Mouse (Mus musculus) limb, embryonic 15.5 days (tissue): ENCODE results near the gene Hhat. TPM values are rescaled to one million over a fixed set of nuclear protein-coding genes. Genes with fewer than 3 reads are reported as not detected.

Experiments used
- ATAC-seq: fragments of 200-750 bp; cut with Nextera tagmentation; 2 replicates; pipeline ENCODE4 v1.8.0; 2017; ENCODE audit warnings: low read depth, moderate TSS enrichment; ENCODE audit not compliant: insufficient number of reproducible peaks, low FRiP score, low TSS enrichment
- H3K27ac ChIP-seq: fragments of 300-500 bp; sonication (generic); 2 replicates; pipeline ENCODE4 v1.5.1; 2015; ENCODE audit warnings: moderate library complexity, mild to moderate bottlenecking, inconsistent platforms
- H3K27me3 ChIP-seq: fragments of 300-500 bp; sonication (generic); 2 replicates; pipeline ENCODE4 v1.6.1; 2015; ENCODE audit warnings: inconsistent platforms
- H3K36me3 ChIP-seq: fragments of 300-500 bp; sonication (generic); 2 replicates; pipeline ENCODE4 v1.6.1; 2015; ENCODE audit warnings: inconsistent platforms
- H3K4me1 ChIP-seq: fragments of 300-500 bp; sonication (generic); 2 replicates; pipeline ENCODE4 v1.6.1; 2015; ENCODE audit warnings: inconsistent platforms
- H3K4me2 ChIP-seq: fragments of 300-500 bp; sonication (generic); 2 replicates; pipeline ENCODE4 v1.6.1; 2015; ENCODE audit warnings: mild to moderate bottlenecking, inconsistent platforms
- H3K4me3 ChIP-seq: fragments of 300-500 bp; sonication (generic); 2 replicates; pipeline ENCODE4 v1.5.1; 2015; ENCODE audit warnings: mild to moderate bottlenecking, inconsistent platforms
- H3K9ac ChIP-seq: fragments of 300-500 bp; sonication (generic); 2 replicates; pipeline ENCODE4 v1.6.1; 2015; ENCODE audit warnings: inconsistent platforms
- H3K9me3 ChIP-seq: fragments of 300-500 bp; sonication (generic); 2 replicates; pipeline ENCODE4 v1.6.1; 2016; ENCODE audit warnings: inconsistent platforms
- WGBS: fragments of 180-500 bp; shearing (Covaris S2); methylation state at CpG from one replicate; pipeline ENCODE4 v1.1.7; 2015; 5-methylcytosine and 5-hydroxymethylcytosine counted together
- polyA plus RNA-seq: library from polyadenylated mRNA; unstranded; fragments of >200 nt; fragmentation: Nextera tagmentation; extraction: Ambion mirVana; gene quantifications from 2 replicates; pipeline ENCODE4 v1.2.1, GENCODE M21; 2015

Gene Hhat
- polyA plus RNA-seq, 1 experiment from 2014 or later = 11.5 TPM

DNA sequence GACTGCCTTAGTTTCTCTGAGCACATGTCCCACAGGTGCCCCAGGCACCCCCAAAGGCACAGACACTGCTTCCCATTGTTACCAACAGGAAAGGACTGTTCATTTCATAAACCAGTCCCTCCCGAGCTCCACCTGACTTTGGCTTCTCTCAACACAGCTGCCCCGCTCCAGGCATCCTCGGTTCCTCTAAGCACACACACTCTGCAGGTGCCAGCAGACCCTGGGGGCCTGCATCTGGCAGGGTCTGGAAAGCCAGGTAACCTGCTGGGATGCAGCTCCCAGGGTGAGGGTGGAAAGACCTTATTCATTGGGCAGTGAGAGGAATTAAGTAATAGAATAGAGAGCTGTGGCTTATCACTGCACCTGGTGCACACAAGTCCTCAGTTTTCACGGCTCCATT, 107.4 kb downstream of the Hhat start:
- ATAC-seq = no peak
- Histone ChIP-seq H3K4me2 (no peak overlapping the region), H3K9ac (no peak overlapping the region), H3K27ac (no peak overlapping the region), H3K4me3 (no peak overlapping the region), H3K4me1 (no peaks in the 10 kb centered on the region), H3K36me3 (0 out of 2 replicates have a peak, but pooled peaks cover 2% of the 10 kb centered on the region), H3K27me3 (no peaks in the 10 kb centered on the region), H3K9me3 (no peaks in the 10 kb centered on the region)
- WGBS = 16% methylated on average over 4 of the region's 4 CpGs

DNA sequence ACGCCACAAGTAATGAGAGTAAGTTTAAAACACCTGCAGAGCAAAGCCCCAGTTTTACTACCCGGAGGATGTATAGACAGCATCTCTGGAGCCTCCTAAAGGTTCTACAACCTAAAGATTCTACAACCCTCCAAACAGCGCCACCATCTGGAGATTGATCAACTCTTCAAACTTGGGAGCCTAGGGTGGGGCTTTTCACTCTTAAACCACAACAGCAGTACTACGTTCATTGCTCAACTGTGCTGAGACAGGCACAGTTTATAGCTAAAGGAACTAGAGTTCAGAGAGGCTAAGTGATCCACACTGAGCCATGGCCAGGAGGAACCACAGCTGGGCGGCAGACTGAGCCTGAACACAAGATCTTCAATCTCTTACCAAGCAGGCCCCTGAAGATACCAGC, 107.9 kb downstream of the Hhat start:
- Histone ChIP-seq H3K36me3 (0 out of 2 replicates have a peak, but pooled peaks cover 2% of the 10 kb centered on the region), H3K9ac (no peak overlapping the region), H3K4me3 (no peak overlapping the region), H3K9me3 (no peaks in the 10 kb centered on the region), H3K4me2 (no peak overlapping the region), H3K27me3 (no peaks in the 10 kb centered on the region), H3K27ac (no peak overlapping the region), H3K4me1 (no peaks in the 10 kb centered on the region)
- ATAC-seq = no peak
- 61% methylated on average over 5 of the region's 5 CpGs for WGBS

DNA sequence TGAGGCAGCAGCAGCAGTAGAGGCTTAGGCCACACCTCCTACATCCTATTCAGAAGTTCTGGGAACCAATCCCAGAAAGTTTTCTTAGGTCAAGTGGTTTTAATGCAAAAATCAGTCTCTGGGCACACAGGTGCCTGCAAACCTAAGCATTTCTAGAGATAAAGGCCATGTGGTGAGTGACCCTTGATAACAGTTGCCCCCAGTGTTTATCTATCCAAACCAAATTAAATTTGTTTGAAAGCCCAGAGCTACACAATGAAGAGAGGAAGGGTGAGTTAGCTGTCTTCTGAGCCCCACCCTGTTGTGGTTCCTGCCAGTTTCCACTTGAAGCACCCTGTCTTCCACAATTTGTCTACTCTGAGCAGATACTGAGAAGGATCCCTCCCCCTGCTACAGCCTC, 109.4 kb downstream of the Hhat start:
- Histone ChIP-seq H3K9me3 (no peaks in the 10 kb centered on the region), H3K4me3 (no peak overlapping the region), H3K4me2 (no peak overlapping the region), H3K27me3 (no peaks in the 10 kb centered on the region), H3K36me3 (0 out of 2 replicates have a peak, but pooled peaks cover 2% of the 10 kb centered on the region), H3K9ac (no peak overlapping the region), H3K27ac (no peak overlapping the region), H3K4me1 (no peaks in the 10 kb centered on the region)
- no peak for ATAC-seq

DNA sequence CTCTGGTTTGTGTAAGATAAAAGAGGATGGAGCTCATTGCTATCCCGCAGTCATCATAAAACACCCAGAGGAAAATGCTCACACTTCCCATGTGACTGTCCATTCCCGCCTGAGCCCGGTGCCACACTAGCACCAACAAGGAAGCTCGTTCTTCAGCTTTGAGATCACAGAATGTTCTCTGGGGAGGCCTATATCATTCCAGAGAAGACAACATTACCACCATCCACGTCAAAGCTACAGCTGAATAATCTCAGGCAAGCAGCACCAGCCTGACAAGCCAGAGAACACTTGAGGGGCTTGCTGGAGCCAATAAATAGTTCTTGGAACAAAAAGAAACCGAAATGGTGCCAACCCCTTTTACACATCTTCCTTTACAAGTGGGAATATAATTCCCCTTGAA, 113.6 kb downstream of the Hhat start:
- Histone ChIP-seq H3K9ac (no peak overlapping the region), H3K4me3 (no peak overlapping the region), H3K27me3 (no peaks in the 10 kb centered on the region), H3K4me1 (no peaks in the 10 kb centered on the region), H3K9me3 (no peaks in the 10 kb centered on the region), H3K4me2 (no peak overlapping the region), H3K36me3 (0 out of 2 replicates have a peak, but pooled peaks cover 2% of the 10 kb centered on the region), H3K27ac (no peak overlapping the region)
- WGBS = 68% methylated on average over 6 of the region's 6 CpGs
- ATAC-seq = no peak

DNA sequence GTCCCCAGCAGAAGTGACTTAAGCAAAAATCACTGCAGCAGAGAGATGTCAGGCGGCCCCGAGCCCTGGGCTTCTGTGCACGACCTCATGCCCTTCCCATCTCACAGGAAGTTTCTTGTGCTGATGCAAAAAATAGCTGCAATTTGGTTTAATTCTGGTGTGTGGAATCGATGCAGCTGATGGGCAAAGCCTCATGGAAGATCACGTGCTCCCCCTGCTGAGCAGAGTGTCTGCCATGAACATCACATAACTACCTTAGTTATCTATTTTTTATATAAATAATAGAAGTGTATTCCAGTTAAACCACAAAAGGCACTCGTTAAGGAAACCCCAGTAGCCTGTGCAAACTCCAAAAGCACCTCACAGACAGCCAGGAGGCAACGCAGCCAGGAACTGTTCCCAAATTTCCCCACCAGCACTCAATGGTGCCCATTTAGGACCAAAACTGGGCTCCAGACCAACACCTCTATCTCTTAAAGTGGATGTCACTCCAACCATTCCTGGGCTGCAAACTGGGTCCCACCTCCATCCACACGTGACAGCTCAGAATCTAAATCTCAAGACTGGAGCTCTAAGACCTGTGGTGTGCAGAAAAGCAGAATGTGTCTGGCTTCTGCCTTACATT, 118.9 kb downstream of the Hhat start:
- ATAC-seq = no peak
- H3K4me2 ChIP-seq = no peak overlapping the region
- no peak overlapping the region for H3K9ac ChIP-seq
- H3K4me1 ChIP-seq = 0 out of 2 replicates have a peak, but pooled peaks cover 6% of the 10 kb centered on the region
- H3K36me3 ChIP-seq = no peaks in the 10 kb centered on the region
- 62% methylated on average over 8 of the region's 8 CpGs for WGBS
- no peaks in the 10 kb centered on the region for H3K27me3 ChIP-seq
- H3K27ac ChIP-seq = no peak overlapping the region
- H3K4me3 ChIP-seq = no peak overlapping the region
- no peaks in the 10 kb centered on the region for H3K9me3 ChIP-seq

DNA sequence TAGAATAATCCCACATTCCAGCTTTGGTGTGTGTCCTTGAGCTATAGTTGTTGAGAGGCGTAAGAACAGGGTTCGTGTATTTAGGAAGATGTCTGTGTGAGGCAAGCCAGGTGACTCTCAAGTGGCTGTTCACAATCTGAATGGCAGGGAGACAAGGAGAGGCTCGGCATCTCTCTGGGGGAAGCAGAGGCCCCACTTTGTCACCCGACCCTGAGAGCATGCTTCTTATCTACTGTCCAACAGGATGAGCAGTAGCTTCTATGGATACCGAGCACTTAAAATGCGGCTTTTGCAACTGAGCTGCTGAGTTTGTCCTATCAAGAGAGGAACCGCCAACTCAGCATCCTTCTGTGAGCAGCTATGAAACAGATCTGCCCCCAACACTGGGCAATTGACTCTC, 120.4 kb downstream of the Hhat start:
- Histone ChIP-seq H3K4me1 (0 out of 2 replicates have a peak, but pooled peaks cover 6% of the 10 kb centered on the region), H3K9ac (no peak overlapping the region), H3K27me3 (no peaks in the 10 kb centered on the region), H3K9me3 (no peaks in the 10 kb centered on the region), H3K4me3 (no peak overlapping the region), H3K36me3 (no peaks in the 10 kb centered on the region), H3K4me2 (no peak overlapping the region), H3K27ac (no peak overlapping the region)
- WGBS = 77% methylated on average over 7 of the region's 7 CpGs
- no peak for ATAC-seq

DNA sequence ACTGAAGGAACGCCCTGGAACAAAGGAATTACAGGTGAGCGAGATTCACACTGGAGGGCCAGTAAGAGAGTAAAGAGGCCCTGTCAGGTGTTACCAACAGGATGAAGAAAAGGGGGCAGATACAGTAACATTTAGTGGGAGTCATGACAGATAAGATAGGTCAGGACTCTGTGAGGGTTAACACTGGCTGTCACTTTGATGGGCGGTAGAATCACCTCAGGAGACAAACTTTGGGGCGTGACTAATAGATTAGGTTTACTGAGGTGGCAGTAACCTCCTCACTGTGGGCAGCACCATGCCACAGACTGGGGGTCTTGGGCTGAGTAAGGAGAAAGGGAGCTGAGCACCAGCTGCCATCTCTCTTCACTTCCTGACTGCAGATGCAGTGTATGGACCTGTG, 121.0 kb downstream of the Hhat start:
- Histone ChIP-seq H3K4me1 (0 out of 2 replicates have a peak, but pooled peaks cover 6% of the 10 kb centered on the region), H3K4me3 (no peak overlapping the region), H3K9ac (no peak overlapping the region), H3K36me3 (no peaks in the 10 kb centered on the region), H3K27ac (no peak overlapping the region), H3K27me3 (no peaks in the 10 kb centered on the region), H3K4me2 (no peak overlapping the region), H3K9me3 (no peaks in the 10 kb centered on the region)
- no peak for ATAC-seq
- WGBS = 82% methylated on average over 4 of the region's 4 CpGs

DNA sequence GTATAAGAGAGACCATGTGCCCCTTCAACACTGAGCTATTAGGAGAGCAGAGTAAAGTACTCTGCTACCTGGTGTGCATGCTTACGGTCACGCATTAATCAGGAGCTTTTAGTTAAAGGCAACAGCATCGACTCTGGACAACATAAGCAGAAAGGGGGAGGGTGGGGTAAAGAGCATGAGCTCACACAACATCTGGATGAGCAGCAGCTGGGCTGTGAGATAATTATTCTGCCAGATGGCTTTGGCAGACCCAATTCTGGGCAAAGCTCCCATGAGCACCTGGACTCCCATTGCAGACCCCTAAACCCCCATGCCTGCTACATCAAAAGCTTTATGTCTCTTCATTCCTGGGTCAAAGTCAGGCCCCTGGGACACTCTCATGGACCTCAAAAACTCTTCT, 121.8 kb downstream of the Hhat start:
- no peak overlapping the region for H3K27ac ChIP-seq
- H3K4me1 ChIP-seq = 0 out of 2 replicates have a peak, but pooled peaks cover 6% of the 10 kb centered on the region
- no peak overlapping the region for H3K9ac ChIP-seq
- 29% methylated on average over 3 of the region's 3 CpGs for WGBS
- no peak overlapping the region for H3K4me2 ChIP-seq
- no peak for ATAC-seq
- H3K4me3 ChIP-seq = no peak overlapping the region
- no peaks in the 10 kb centered on the region for H3K27me3 ChIP-seq
- no peaks in the 10 kb centered on the region for H3K36me3 ChIP-seq
- no peaks in the 10 kb centered on the region for H3K9me3 ChIP-seq

DNA sequence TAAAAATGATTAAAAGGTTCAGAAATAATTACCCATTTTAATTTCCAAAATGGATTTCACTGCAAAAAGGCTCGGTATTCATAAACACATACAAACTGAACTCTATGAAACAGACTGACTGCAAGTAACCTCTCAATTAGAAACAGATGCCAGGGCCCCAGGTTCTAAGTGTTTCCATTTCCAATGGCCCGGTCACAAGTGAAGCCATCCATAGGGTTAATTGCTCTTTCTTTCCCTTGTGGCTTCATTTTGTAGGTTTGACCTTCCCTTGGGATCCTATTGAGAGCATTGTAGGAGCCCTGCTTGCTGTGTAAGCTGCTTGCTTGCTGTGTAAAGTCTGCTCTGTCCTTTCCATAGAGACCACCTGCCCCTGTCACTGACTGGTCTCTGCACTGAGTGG, 123.7 kb downstream of the Hhat start:
- no peak overlapping the region for H3K4me2 ChIP-seq
- H3K4me3 ChIP-seq = no peak overlapping the region
- no peaks in the 10 kb centered on the region for H3K27me3 ChIP-seq
- H3K27ac ChIP-seq = no peak overlapping the region
- H3K4me1 ChIP-seq = peaks cover 11% of the 10 kb centered on the region; the same call in 1 of the 2 replicates
- H3K9me3 ChIP-seq = no peaks in the 10 kb centered on the region
- ATAC-seq = no peak
- WGBS = 26% methylated on average over 2 of the region's 2 CpGs
- H3K36me3 ChIP-seq = no peaks in the 10 kb centered on the region
- H3K9ac ChIP-seq = no peak overlapping the region

DNA sequence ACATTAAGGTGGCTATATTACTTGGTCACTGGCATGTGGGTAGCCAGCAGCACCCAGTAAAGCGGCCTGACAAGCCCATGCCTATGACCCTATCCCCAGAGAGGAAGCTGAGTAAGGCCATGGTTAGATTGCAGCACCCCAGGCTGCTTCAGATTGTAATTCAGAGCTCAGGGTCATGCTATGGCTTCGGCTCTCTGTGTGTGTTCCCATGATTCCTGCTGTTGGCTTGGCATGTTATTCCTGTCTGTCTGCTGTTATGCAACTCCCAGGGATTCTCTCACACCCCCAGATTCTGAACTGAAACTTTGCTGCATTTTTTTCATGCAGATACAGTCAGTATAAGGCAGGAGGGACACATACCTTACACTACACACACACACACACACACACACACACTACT, 128.9 kb downstream of the Hhat start:
- H3K9me3 ChIP-seq = no peaks in the 10 kb centered on the region
- H3K4me1 ChIP-seq = peaks cover 11% of the 10 kb centered on the region
- H3K27me3 ChIP-seq = no peaks in the 10 kb centered on the region
- H3K9ac ChIP-seq = no peak overlapping the region
- WGBS = 44% methylated on average over 2 of the region's 2 CpGs
- H3K27ac ChIP-seq = 0 out of 2 replicates have a peak overlapping the region, but pooled peaks have one; percentile 14
- H3K36me3 ChIP-seq = no peaks in the 10 kb centered on the region
- no peak overlapping the region for H3K4me3 ChIP-seq
- no peak for ATAC-seq
- H3K4me2 ChIP-seq = no peak overlapping the region

DNA sequence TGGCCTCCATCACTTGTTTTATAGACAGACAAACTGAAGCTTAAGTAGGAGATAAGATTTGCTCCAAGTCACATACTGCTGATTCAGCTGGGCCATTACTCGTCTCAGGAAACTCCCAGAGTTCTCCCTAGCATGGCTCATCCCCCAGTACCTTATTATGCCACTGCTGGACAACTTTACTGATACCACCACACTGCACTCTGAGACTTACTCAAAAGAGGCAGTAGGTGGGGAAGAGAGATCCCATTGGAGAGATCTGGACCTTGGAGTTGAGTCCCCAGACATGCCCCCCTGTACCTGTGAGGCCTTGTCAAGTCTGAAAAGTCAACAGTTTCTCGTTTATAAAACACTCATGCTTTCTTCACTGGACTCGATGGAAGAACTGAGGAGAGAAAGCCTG, 131.8 kb downstream of the Hhat start:
- H3K9me3 ChIP-seq = no peaks in the 10 kb centered on the region
- WGBS = 57% methylated on average over 3 of the region's 3 CpGs

DNA sequence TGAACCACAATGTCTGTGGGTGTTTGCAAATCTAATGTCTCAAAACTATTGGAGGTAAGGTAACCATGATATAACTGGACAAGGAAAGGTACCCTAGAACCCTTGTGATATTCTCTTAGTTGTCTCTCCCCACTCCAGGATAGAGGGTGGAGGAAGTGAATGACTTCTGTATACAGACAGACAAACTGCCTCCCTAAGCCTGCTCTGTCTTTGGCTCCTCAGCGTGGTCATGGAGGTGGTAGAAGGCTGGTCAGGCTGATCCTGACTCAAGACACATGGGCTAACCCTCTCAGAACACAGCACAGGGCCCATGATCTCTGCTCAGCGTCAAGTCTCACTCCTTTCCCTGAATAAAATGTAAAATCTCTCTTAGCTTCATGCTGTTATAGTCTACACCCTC, 149.2 kb downstream of the Hhat start:
- 0 out of 2 replicates have a peak, but pooled peaks cover 3% of the 10 kb centered on the region for H3K9me3 ChIP-seq
- H3K4me3 ChIP-seq = no peak overlapping the region
- H3K9ac ChIP-seq = no peak overlapping the region
- no peak overlapping the region for H3K4me2 ChIP-seq
- 79% methylated on average over 2 of the region's 2 CpGs for WGBS
- no peak for ATAC-seq
- H3K36me3 ChIP-seq = no peaks in the 10 kb centered on the region
- H3K27me3 ChIP-seq = no peaks in the 10 kb centered on the region
- no peaks in the 10 kb centered on the region for H3K4me1 ChIP-seq
- H3K27ac ChIP-seq = no peak overlapping the region

More for the DNA sequence above, 131.8 kb downstream of the Hhat start:
- no peak for ATAC-seq
- H3K9ac ChIP-seq = no peak overlapping the region
- no peak overlapping the region for H3K4me2 ChIP-seq
- H3K36me3 ChIP-seq = no peaks in the 10 kb centered on the region
- H3K4me1 ChIP-seq = peaks cover 11% of the 10 kb centered on the region
- no peak overlapping the region for H3K27ac ChIP-seq
- H3K4me3 ChIP-seq = no peak overlapping the region
- no peaks in the 10 kb centered on the region for H3K27me3 ChIP-seq

DNA sequence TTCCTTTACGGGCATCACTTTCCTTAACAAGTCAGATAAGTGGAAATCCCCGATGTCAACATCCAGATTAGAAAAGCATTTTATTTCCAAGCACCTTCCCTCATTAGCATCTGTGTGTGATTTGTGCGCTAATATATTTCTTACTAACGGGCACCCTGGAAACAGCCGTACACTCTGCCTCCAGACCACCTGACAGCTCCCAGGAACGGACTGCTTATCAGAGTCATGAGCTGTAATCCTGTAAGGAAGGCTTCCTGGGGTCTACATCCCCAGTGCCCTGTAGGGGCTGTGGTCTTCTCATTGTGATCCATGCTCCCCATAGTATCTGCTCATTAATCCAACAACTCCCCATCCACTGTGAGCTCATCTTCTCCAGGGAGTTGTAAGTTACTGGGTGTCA, 157.8 kb downstream of the Hhat start:
- no peak overlapping the region for H3K9ac ChIP-seq
- no peak; the same call in 1 of the 2 replicates for ATAC-seq
- H3K36me3 ChIP-seq = no peaks in the 10 kb centered on the region
- no peaks in the 10 kb centered on the region for H3K27me3 ChIP-seq
- no peak overlapping the region for H3K4me2 ChIP-seq
- H3K9me3 ChIP-seq = no peaks in the 10 kb centered on the region
- H3K27ac ChIP-seq = no peak overlapping the region
- 43% methylated on average over 6 of the region's 6 CpGs for WGBS
- no peaks in the 10 kb centered on the region for H3K4me1 ChIP-seq
- H3K4me3 ChIP-seq = no peak overlapping the region
